Mouse (Mus musculus) midbrain, embryonic 16.5 days (tissue): ENCODE measurements at regions not wholly inside any gene's neighbourhood (a gene's known extent, or its start where the extent isn't known, plus 50 kb on each side); places are given as distances from the start of the nearest gene placed in this dataset.

Source experiments
- ATAC-seq: fragments of 200-750 bp; cut with Nextera tagmentation; 2 replicates; pipeline ENCODE4 v1.8.0; 2017; ENCODE audit warnings: moderate TSS enrichment
- H3K27ac ChIP-seq: fragments of 300-500 bp; sonication (generic); 2 replicates; pipeline ENCODE4 v1.5.1; 2014; ENCODE audit warnings: mild to moderate bottlenecking, low read length, mixed read lengths
- H3K27me3 ChIP-seq: fragments of 300-500 bp; sonication (generic); 2 replicates; pipeline ENCODE4 v1.6.1; 2014; ENCODE audit warnings: low read depth, low read length, mixed read lengths; ENCODE audit not compliant: control insufficient read depth, insufficient read depth
- H3K36me3 ChIP-seq: fragments of 300-500 bp; sonication (generic); 2 replicates; pipeline ENCODE4 v1.6.1; 2014; ENCODE audit warnings: mild to moderate bottlenecking, low read length, moderate library complexity, mixed read lengths; ENCODE audit not compliant: control insufficient read depth, insufficient read depth
- H3K4me1 ChIP-seq: fragments of 300-500 bp; sonication (generic); 2 replicates; pipeline ENCODE4 v1.6.1; 2014; ENCODE audit warnings: mild to moderate bottlenecking, low read length, mixed read lengths; ENCODE audit not compliant: control insufficient read depth, insufficient read depth
- H3K4me2 ChIP-seq: fragments of 300-500 bp; sonication (generic); 2 replicates; pipeline ENCODE4 v1.6.1; 2014; ENCODE audit warnings: mild to moderate bottlenecking, low read length, mixed read lengths
- H3K4me3 ChIP-seq: fragments of 300-500 bp; sonication (generic); 2 replicates; pipeline ENCODE4 v1.5.1; 2014; ENCODE audit warnings: low read depth, mild to moderate bottlenecking, low read length, moderate library complexity, mixed read lengths
- H3K9ac ChIP-seq: fragments of 300-500 bp; sonication (generic); 2 replicates; pipeline ENCODE4 v1.6.1; 2014; ENCODE audit warnings: low read depth, low read length, mixed read lengths
- H3K9me3 ChIP-seq: fragments of 300-500 bp; sonication (generic); replicated peaks from 2 replicates; pipeline ENCODE4 v1.6.1; 2014; ENCODE audit warnings: mild to moderate bottlenecking, low read length, mixed read lengths; ENCODE audit not compliant: control insufficient read depth, poor library complexity, severe bottlenecking
- WGBS: fragments of 180-500 bp; shearing (Covaris S2); extraction: QIAGEN DNeasy Blood & Tissue Kit; methylation state at CpG from one replicate; pipeline ENCODE4 v1.1.7; 2014; 5-methylcytosine and 5-hydroxymethylcytosine counted together

DNA sequence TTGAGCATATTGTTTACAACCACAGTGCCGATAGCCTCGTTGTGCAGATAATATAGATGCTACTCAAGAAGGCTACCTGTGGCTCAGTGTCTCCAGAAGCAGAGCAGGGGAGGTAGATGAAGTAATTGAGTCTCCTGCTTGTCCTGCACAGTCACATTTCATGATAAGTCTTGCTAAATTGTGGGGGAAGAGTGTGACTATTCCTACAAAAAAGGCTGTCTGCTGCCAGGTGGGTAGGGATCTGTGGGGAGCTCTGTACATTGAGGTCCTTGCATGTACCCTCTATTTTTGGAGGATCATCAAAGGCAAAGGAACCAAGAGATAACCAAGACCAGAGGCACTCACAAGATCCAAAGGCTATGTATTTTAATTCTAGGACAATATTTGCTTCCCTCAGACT, 320.3 kb upstream of the Fbxo33 start:
- Histone ChIP-seq H3K27ac (no peak overlapping the region), H3K4me3 (no peak overlapping the region), H3K27me3 (no peaks in the 10 kb centered on the region), H3K9ac (no peak overlapping the region), H3K36me3 (no peaks in the 10 kb centered on the region), H3K4me2 (no peak overlapping the region), H3K4me1 (no peaks in the 10 kb centered on the region), H3K9me3 (no peaks in the 10 kb centered on the region)
- ATAC-seq: no peak
- WGBS: 89% methylated on average over 2 of the region's 2 CpGs

DNA sequence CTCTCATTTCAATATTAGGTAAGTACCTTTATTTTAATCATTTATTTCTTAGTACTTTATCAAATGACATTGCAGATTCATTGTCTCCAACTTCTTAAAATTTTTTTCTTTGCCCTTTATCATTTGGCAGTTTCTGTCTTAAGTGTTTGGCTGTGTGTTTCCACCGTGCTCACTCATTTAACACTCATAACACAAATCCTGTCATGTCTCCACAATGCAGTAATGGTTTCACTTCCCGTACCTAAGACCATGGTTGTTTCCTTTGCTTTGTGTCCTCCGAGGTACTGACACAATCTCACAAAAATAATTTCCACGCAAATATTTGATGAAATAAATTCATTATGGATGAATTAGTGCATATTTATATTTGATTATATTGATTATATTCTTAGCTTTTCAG, 311.0 kb upstream of the Fbxo33 start:
- Histone ChIP-seq H3K9me3 (no peaks in the 10 kb centered on the region), H3K36me3 (no peaks in the 10 kb centered on the region), H3K27ac (no peak overlapping the region), H3K4me2 (no peak overlapping the region), H3K9ac (no peak overlapping the region), H3K27me3 (no peaks in the 10 kb centered on the region), H3K4me3 (no peak overlapping the region), H3K4me1 (no peaks in the 10 kb centered on the region)
- 91% methylated on average over 4 of the region's 4 CpGs for WGBS
- no peak for ATAC-seq

DNA sequence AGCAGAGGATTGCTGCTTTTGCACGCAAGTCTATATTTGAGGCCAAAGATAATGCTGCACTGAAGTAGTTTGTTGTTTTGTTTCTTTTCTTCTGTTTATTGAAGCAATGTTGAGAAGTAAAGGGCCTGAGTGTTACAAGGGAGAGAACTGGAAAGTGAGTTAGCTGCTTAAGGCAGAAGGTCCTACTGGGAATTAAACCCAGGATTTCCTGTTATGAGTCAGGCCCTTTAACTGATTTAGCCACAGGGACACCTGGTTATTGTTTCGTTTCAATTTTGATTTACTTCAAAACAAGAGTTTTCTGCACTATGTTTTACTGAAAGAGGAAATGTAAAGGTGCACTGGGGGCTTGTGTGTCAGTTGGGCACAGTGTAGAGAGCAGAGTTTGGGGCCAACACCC, 303.8 kb upstream of the Fbxo33 start:
- no peaks in the 10 kb centered on the region for H3K9me3 ChIP-seq
- H3K4me3 ChIP-seq: no peak overlapping the region
- no peaks in the 10 kb centered on the region for H3K4me1 ChIP-seq
- no peaks in the 10 kb centered on the region for H3K27me3 ChIP-seq
- ATAC-seq: no peak
- H3K4me2 ChIP-seq: no peak overlapping the region
- H3K9ac ChIP-seq: no peak overlapping the region
- no peak overlapping the region for H3K27ac ChIP-seq
- no peaks in the 10 kb centered on the region for H3K36me3 ChIP-seq
- WGBS: 85% methylated on average over 2 of the region's 2 CpGs

DNA sequence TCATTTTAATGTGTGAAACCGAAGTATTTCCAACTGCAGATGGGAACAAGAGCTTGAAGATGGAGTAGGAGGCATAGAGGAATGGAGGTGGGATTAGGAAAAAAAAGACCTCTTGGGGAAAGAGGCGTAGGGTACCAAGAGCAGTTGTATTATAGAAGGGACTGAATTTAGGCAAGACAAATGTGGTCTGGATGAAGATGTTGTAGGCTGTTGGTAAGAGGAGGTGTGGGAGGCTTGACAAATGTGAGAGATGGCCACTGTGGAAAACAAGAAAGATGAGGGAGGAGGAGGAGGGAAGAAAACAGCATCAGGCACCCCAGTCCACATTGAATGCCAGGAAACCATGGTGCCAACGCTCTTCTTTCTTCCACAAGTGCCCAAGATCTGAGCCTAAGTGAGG, 302.4 kb upstream of the Fbxo33 start:
- Histone ChIP-seq H3K36me3 (no peaks in the 10 kb centered on the region), H3K27me3 (no peaks in the 10 kb centered on the region), H3K27ac (no peak overlapping the region), H3K4me2 (no peak overlapping the region), H3K4me1 (no peaks in the 10 kb centered on the region), H3K9ac (no peak overlapping the region), H3K4me3 (no peak overlapping the region), H3K9me3 (no peaks in the 10 kb centered on the region)
- no peak for ATAC-seq
- WGBS: 95% methylated on average over 3 of the region's 3 CpGs

DNA sequence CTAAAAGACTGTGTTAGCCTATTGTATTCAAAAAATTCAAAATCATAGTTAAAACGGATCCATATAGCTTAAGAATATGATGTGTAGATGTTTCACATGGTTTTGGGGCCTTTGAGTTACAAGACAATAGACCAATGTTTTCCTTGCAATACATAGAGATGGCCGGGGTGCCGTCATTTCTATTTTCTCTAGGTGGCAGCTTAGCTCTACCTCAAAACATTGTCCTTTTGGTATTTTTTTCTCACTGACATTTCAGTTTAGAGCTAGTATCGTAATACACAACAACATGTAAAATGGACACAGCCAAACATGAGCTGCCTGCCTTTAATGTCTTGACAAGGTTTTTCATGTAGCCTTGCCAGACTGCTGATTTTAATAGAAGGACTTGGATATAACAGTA, 290.3 kb upstream of the Fbxo33 start:
- no peak for ATAC-seq
- 81% methylated on average over 4 of the region's 4 CpGs for WGBS

DNA sequence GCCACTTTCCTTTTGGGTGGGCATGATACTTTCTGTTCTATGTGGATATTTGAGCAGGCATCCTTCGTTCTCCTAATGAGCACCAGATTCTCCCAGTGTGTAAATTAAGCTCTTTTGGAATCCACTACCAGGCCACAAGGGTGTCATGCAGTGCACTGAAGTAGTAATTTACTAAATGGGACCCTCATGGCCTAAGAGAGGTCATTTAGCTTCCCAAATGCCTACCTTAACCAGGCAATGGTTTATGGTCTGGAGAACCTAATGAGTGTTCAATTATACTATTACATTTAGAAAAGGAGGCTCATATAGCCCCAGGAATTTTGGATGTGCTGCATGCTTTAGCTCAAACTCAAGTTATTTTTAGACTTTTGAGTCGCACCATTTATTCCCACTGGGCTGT, 289.6 kb upstream of the Fbxo33 start:
- H3K4me2 ChIP-seq: no peak overlapping the region
- H3K9me3 ChIP-seq: no peaks in the 10 kb centered on the region
- WGBS: 81% methylated on average over 2 of the region's 2 CpGs
- no peaks in the 10 kb centered on the region for H3K4me1 ChIP-seq
- ATAC-seq: no peak
- H3K9ac ChIP-seq: no peak overlapping the region
- no peak overlapping the region for H3K4me3 ChIP-seq
- no peak overlapping the region for H3K27ac ChIP-seq
- H3K36me3 ChIP-seq: no peaks in the 10 kb centered on the region
- H3K27me3 ChIP-seq: no peaks in the 10 kb centered on the region

More for the DNA sequence above, 290.3 kb upstream of the Fbxo33 start:
- no peak overlapping the region for H3K4me2 ChIP-seq
- no peaks in the 10 kb centered on the region for H3K27me3 ChIP-seq
- no peak overlapping the region for H3K9ac ChIP-seq
- no peaks in the 10 kb centered on the region for H3K36me3 ChIP-seq
- no peaks in the 10 kb centered on the region for H3K4me1 ChIP-seq
- H3K4me3 ChIP-seq: no peak overlapping the region
- no peak overlapping the region for H3K27ac ChIP-seq
- no peaks in the 10 kb centered on the region for H3K9me3 ChIP-seq

DNA sequence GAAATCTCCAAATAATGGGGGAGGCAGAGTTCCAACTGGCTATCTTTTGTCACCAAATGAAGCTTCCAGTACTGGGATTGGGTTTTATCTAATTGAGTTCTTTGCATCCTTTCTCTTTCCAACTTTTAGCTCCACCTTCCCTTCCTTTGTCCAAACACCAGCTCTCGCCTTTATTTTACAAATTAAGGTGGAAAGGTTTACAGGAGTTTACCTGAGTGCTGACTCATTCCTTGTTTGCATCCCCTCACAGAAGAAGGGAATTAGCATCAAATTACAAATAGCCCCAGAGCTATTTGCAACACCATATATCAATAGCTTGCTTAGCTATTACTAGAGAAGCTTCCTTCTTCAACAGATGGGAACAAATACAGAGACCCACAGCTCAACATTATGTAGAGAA, 287.9 kb upstream of the Fbxo33 start:
- H3K27me3 ChIP-seq: no peaks in the 10 kb centered on the region
- no peaks in the 10 kb centered on the region for H3K4me1 ChIP-seq
- no peak overlapping the region for H3K27ac ChIP-seq
- H3K9ac ChIP-seq: no peak overlapping the region
- 44% methylated on average over 1 of the region's 1 CpGs for WGBS
- no peak overlapping the region for H3K4me3 ChIP-seq
- H3K9me3 ChIP-seq: no peaks in the 10 kb centered on the region
- no peak overlapping the region for H3K4me2 ChIP-seq
- ATAC-seq: no peak
- no peaks in the 10 kb centered on the region for H3K36me3 ChIP-seq

DNA sequence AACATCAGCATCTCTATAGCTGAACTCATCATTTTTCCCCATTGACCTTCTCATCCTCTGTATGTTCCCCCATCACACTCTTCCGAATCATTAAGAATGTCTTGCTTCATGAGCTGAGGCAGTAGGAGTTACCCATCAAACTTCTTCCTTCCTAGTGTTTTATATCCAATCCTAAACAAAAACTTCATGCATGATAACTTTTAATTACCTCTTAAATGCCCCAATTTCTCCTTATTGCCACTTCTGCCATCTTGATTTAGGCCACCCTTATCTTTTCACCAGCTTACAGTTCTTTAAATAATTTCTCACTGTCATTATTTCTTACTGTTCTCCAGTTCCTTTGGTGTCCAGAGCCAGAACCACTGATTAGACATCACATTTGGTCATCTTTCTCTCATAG, 277.9 kb upstream of the Fbxo33 start:
- ATAC-seq: no peak
- 77% methylated on average over 1 of the region's 1 CpGs for WGBS

DNA sequence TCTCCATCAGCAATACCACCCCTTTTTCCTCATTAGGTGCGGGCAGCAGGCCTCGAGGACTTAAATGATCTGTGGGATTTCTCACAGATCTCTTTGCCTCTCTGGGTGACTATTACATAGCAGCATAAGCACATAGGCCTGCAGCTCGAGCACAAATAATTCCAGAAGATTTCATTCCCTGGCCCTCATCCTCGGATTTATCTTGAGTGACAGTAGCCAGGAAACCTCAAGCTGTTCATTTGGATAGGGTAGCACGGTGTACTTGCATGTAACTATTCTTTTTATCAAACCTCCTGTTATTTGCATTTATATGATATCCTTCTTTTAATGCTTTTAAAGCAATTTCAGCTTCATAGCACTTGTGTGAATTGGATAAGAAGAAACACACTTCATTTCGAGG, 268.5 kb upstream of the Fbxo33 start:
- 75% methylated on average over 6 of the region's 6 CpGs for WGBS
- H3K27ac ChIP-seq: no peak overlapping the region
- no peaks in the 10 kb centered on the region for H3K9me3 ChIP-seq
- H3K4me2 ChIP-seq: no peak overlapping the region
- H3K9ac ChIP-seq: no peak overlapping the region
- no peaks in the 10 kb centered on the region for H3K36me3 ChIP-seq
- H3K4me3 ChIP-seq: no peak overlapping the region
- ATAC-seq: no peak
- H3K27me3 ChIP-seq: no peaks in the 10 kb centered on the region
- H3K4me1 ChIP-seq: no peaks in the 10 kb centered on the region

More for the DNA sequence above, 277.9 kb upstream of the Fbxo33 start:
- H3K36me3 ChIP-seq: no peaks in the 10 kb centered on the region
- no peaks in the 10 kb centered on the region for H3K27me3 ChIP-seq
- no peaks in the 10 kb centered on the region for H3K4me1 ChIP-seq
- no peak overlapping the region for H3K9ac ChIP-seq
- no peak overlapping the region for H3K27ac ChIP-seq
- H3K4me2 ChIP-seq: no peak overlapping the region
- H3K4me3 ChIP-seq: no peak overlapping the region
- H3K9me3 ChIP-seq: no peaks in the 10 kb centered on the region

DNA sequence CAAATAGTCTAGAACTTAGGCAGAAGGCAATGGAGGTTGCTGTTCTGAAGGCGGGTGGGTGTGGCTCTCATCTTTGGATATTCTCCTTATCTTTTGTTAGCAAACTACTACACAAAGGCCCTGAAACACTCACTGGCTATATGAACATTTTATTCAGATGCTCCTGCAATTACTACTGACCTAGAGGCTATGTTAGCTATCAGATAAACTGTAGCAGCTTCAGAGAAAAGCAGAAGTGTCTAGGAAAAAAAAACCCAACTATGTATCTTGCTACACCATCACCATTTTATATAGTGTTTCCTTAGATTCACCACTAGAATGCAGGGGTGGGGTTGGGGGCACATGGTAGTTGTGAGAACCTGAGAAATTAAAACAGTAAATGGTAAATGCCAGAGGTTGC, 268.0 kb upstream of the Fbxo33 start:
- no peak for ATAC-seq
- H3K27ac ChIP-seq: no peak overlapping the region
- no peak overlapping the region for H3K4me3 ChIP-seq

More for the DNA sequence above, 268.0 kb upstream of the Fbxo33 start:
- Histone ChIP-seq H3K27me3 (no peaks in the 10 kb centered on the region), H3K9me3 (no peaks in the 10 kb centered on the region), H3K4me1 (no peaks in the 10 kb centered on the region), H3K9ac (no peak overlapping the region), H3K36me3 (no peaks in the 10 kb centered on the region), H3K4me2 (no peak overlapping the region)
- WGBS: 96% methylated on average over 1 of the region's 1 CpGs
